Mouse (Mus musculus) brain, embryonic 14.5 days (tissue): ENCODE measurements at regions not wholly inside any gene's neighbourhood (a gene's known extent, or its start where the extent isn't known, plus 50 kb on each side); places are given as distances from the start of the nearest gene placed in this dataset.

Source experiments
- CTCF ChIP-seq: fragments of 200-500 bp; IDR thresholded peaks from 2 replicates; pipeline ENCODE4 v1.5.1; 2012; ENCODE audit warnings: inconsistent platforms, mild to moderate bottlenecking, moderate library complexity, borderline replicate concordance; ENCODE audit not compliant: insufficient read depth, insufficient read length; ENCODE audit errors: extremely low read depth
- POLR2A ChIP-seq: fragments of 200-500 bp; IDR thresholded peaks from 2 replicates; pipeline ENCODE4 v1.6.1; 2012; ENCODE audit warnings: mild to moderate bottlenecking, inconsistent platforms, borderline replicate concordance; ENCODE audit not compliant: poor library complexity, insufficient read depth, insufficient read length, severe bottlenecking; ENCODE audit errors: extremely low read depth

DNA sequence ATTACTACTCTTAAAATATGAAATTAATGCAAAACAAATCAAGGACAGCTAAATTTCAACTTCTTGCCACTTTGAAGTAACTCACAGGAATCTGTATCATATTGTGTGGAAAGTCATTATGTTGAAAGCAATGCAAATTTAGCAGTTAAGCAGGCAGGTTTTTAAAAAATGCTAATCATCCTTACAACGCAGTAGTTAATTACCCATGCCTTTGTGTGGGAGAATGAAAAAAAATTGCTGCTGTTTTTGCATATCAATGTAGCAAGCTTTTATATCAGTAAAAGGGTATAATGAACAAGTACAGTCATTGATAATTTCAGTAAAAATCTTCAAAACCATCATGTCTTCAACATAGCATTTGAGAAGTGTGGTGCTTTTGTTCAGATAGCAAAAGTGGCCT lies 313.2 kb upstream of the Tmprss15 start:
- TF ChIP-seq CTCF (no peak), POLR2A (no peak)
